Mouse (Mus musculus) lung, postnatal 0 days (tissue): Measurements from ENCODE around the gene Aptx. TPM values are rescaled to one million over a fixed set of nuclear protein-coding genes. Genes with fewer than 3 reads are reported as not detected.

Experiments
- ATAC-seq: fragments of 200-750 bp; cut with Nextera tagmentation; 2 replicates; pipeline ENCODE4 v1.8.0; 2017; ENCODE audit warnings: moderate library complexity
- DNase-seq: peaks from one replicate; pipeline ENCODE4 v3.0.0-alpha.2; 2016; ENCODE audit warnings: low spot score
- H3K27ac ChIP-seq: fragments of 300-500 bp; sonication (generic); 2 replicates; pipeline ENCODE4 v1.5.1; 2014; ENCODE audit warnings: antibody characterized with exemption, mild to moderate bottlenecking, low read length, mixed read lengths
- H3K27me3 ChIP-seq: fragments of 300-500 bp; sonication (generic); replicated peaks from 2 replicates; pipeline ENCODE4 v1.6.1; 2014; ENCODE audit warnings: low read length, mixed read lengths; ENCODE audit not compliant: insufficient read depth
- H3K36me3 ChIP-seq: fragments of 300-500 bp; sonication (generic); 2 replicates; pipeline ENCODE4 v1.6.1; 2014; ENCODE audit warnings: low read length, mixed read lengths; ENCODE audit not compliant: insufficient read depth
- H3K4me1 ChIP-seq: fragments of 300-500 bp; sonication (generic); 2 replicates; pipeline ENCODE4 v1.6.1; 2014; ENCODE audit warnings: antibody characterized with exemption, low read depth, low read length, mixed read lengths; ENCODE audit not compliant: insufficient read depth
- H3K4me2 ChIP-seq: fragments of 300-500 bp; sonication (generic); replicated peaks from 2 replicates; pipeline ENCODE4 v1.6.1; 2014; ENCODE audit warnings: low read depth, mild to moderate bottlenecking, low read length, moderate library complexity, mixed read lengths
- H3K4me3 ChIP-seq: fragments of 300-500 bp; sonication (generic); 2 replicates; pipeline ENCODE4 v1.5.1; 2014; ENCODE audit warnings: low read depth, low read length
- H3K9ac ChIP-seq: fragments of 300-500 bp; sonication (generic); replicated peaks from 2 replicates; pipeline ENCODE4 v1.6.1; 2014; ENCODE audit warnings: low read depth, mild to moderate bottlenecking
- H3K9me3 ChIP-seq: fragments of 300-500 bp; sonication (generic); 2 replicates; pipeline ENCODE4 v1.6.1; 2016; ENCODE audit warnings: low read length, mixed read lengths
- CTCF ChIP-seq: IDR thresholded peaks from 2 replicates; pipeline ENCODE4 v1.5.1; 2016; ENCODE audit warnings: antibody characterized with exemption, mild to moderate bottlenecking
- EP300 ChIP-seq: IDR thresholded peaks from 2 replicates; pipeline ENCODE4 v1.6.1; 2016; ENCODE audit warnings: antibody characterized with exemption, mild to moderate bottlenecking, control low read depth
- WGBS: fragments of 180-500 bp; shearing (Covaris S2); extraction: QIAGEN DNeasy Blood & Tissue Kit; methylation state at CpG from one replicate; pipeline ENCODE4 v1.1.7; 2014; 5-methylcytosine and 5-hydroxymethylcytosine counted together
- polyA plus RNA-seq: library from polyadenylated mRNA; unstranded; fragments of >200 nt; fragmentation: Nextera tagmentation; extraction: Ambion mirVana; gene quantifications from 2 replicates; pipeline ENCODE4 v1.2.1, GENCODE M21; 2015

Aptx gene
- polyA plus RNA-seq, 1 experiment from 2014 or later, result 19.5 TPM

GRCm38 (mm10) chr4:40680250-40680860 is 22.6 kb downstream of the Aptx start:
- H3K27ac ChIP-seq, result no peak overlapping the region
- no peak overlapping the region for H3K4me3 ChIP-seq
- H3K9ac ChIP-seq, result no peak overlapping the region
- no peaks in the 10 kb centered on the region for H3K36me3 ChIP-seq
- H3K4me1 ChIP-seq, result no peaks in the 10 kb centered on the region
- 44% methylated on average over 4 of the region's 5 CpGs for WGBS
- ATAC-seq (peak; percentile 56; the same call in 1 of the 2 replicates), DNase-seq (peak; percentile 67)
- H3K4me2 ChIP-seq, result no peak overlapping the region
- H3K9me3 ChIP-seq, result no peaks in the 10 kb centered on the region
- TF ChIP-seq EP300 (no peak), CTCF (peak; percentile 89)
- H3K27me3 ChIP-seq, result no peaks in the 10 kb centered on the region

- DNase-seq (no peak), ATAC-seq (no peak)
- no peaks in the 10 kb centered on the region for H3K9me3 ChIP-seq
- no peaks in the 10 kb centered on the region for H3K4me1 ChIP-seq
- H3K4me3 ChIP-seq, result no peak overlapping the region
- H3K4me2 ChIP-seq, result no peak overlapping the region
- H3K27me3 ChIP-seq, result no peaks in the 10 kb centered on the region
- no peak overlapping the region for H3K9ac ChIP-seq
- no peak overlapping the region for H3K27ac ChIP-seq
- TF ChIP-seq EP300 (no peak), CTCF (peak; percentile 51)
- 35% methylated on average over 5 of the region's 5 CpGs for WGBS
- no peaks in the 10 kb centered on the region for H3K36me3 ChIP-seq
These were observed 25.9 kb downstream of the Aptx start for GRCm38 (mm10) chr4:40677132-40677531.

GRCm38 (mm10) chr4:40676338-40676737 is 26.7 kb downstream of the Aptx start:
- no peak for DNase-seq
- no peak overlapping the region for H3K4me2 ChIP-seq
- H3K36me3 ChIP-seq, result no peaks in the 10 kb centered on the region
- no peak for TF ChIP-seq EP300
- TF ChIP-seq CTCF, result no peak
- H3K9ac ChIP-seq, result no peak overlapping the region
- H3K27me3 ChIP-seq, result no peaks in the 10 kb centered on the region
- no peak overlapping the region for H3K4me3 ChIP-seq
- WGBS, result 17% methylated on average over 14 of the region's 14 CpGs
- no peak for ATAC-seq
- no peaks in the 10 kb centered on the region for H3K9me3 ChIP-seq
- no peak overlapping the region for H3K27ac ChIP-seq
- no peaks in the 10 kb centered on the region for H3K4me1 ChIP-seq

GRCm38 (mm10) chr4:40673526-40673925 is 29.5 kb downstream of the Aptx start:
- no peak overlapping the region for H3K9ac ChIP-seq
- no peaks in the 10 kb centered on the region for H3K36me3 ChIP-seq
- no peak for DNase-seq
- TF ChIP-seq EP300 (no peak), CTCF (no peak)
- no peaks in the 10 kb centered on the region for H3K27me3 ChIP-seq
- no peak overlapping the region for H3K4me2 ChIP-seq
- 98% methylated on average over 5 of the region's 5 CpGs for WGBS
- H3K9me3 ChIP-seq, result no peaks in the 10 kb centered on the region
- ATAC-seq, result no peak
- no peak overlapping the region for H3K4me3 ChIP-seq
- no peaks in the 10 kb centered on the region for H3K4me1 ChIP-seq
- H3K27ac ChIP-seq, result no peak overlapping the region

- no peak overlapping the region for H3K4me3 ChIP-seq
- no peaks in the 10 kb centered on the region for H3K9me3 ChIP-seq
- H3K9ac ChIP-seq, result no peak overlapping the region
- H3K27ac ChIP-seq, result no peak overlapping the region
- TF ChIP-seq EP300 (no peak), CTCF (no peak)
- no peaks in the 10 kb centered on the region for H3K27me3 ChIP-seq
- no peaks in the 10 kb centered on the region for H3K36me3 ChIP-seq
- WGBS, result 56% methylated on average over 9 of the region's 9 CpGs
- H3K4me2 ChIP-seq, result no peak overlapping the region
- DNase-seq, result peak; percentile 11
- H3K4me1 ChIP-seq, result no peaks in the 10 kb centered on the region
- ATAC-seq, result no peak
These were observed 36.6 kb downstream of the Aptx start for GRCm38 (mm10) chr4:40666237-40667012.

GRCm38 (mm10) chr4:40651055-40651454 is 51.9 kb downstream of the Aptx start:
- WGBS, result 93% methylated on average over 2 of the region's 2 CpGs
- TF ChIP-seq CTCF (no peak), EP300 (no peak)
- no peak for ATAC-seq
- Histone ChIP-seq H3K4me1 (no peaks in the 10 kb centered on the region), H3K9ac (no peak overlapping the region), H3K27me3 (no peaks in the 10 kb centered on the region), H3K4me3 (no peak overlapping the region), H3K27ac (no peak overlapping the region), H3K4me2 (no peak overlapping the region), H3K9me3 (0 out of 2 replicates have a peak, but pooled peaks cover 6% of the 10 kb centered on the region), H3K36me3 (no peaks in the 10 kb centered on the region)
- DNase-seq, result no peak
